12 mouse cellular contexts compared by ENCODE assay signal in genomic region chr17:45226486-45226885, GRCm38 (mm10).
"Had no signal": no experiment of that assay in that cellular context is flagged by ENCODE, and none has a peak within 500 bp of the region (broad histone marks: within the 10 kb centered on the region; RNA-seq: fewer than 3 reads in every experiment).

No protein-coding gene starts in this region.

- DNase-seq: kidney, adult 11 months; left cerebral cortex, postnatal 4 days; lung, postnatal 14 days; midbrain, embryonic 14.5 days had no signal

- H3K4me3 ChIP-seq: layer of hippocampus, adult 2 months; liver, embryonic 12.5 days; lung, embryonic 15.5 days; megakaryocyte, embryonic 14.5 days; myocyte; neural tube, embryonic 15.5 days had no signal

- H3K4me2 ChIP-seq: liver, embryonic 12.5 days; lung, embryonic 15.5 days; neural tube, embryonic 15.5 days had no signal

- H3K9me3 ChIP-seq: liver, embryonic 12.5 days; lung, embryonic 15.5 days; megakaryocyte, embryonic 14.5 days; neural tube, embryonic 15.5 days had no signal

- H3K9ac ChIP-seq: liver, embryonic 12.5 days; lung, embryonic 15.5 days; neural tube, embryonic 15.5 days had no signal

- ATAC-seq: liver, embryonic 12.5 days had no signal

- H3K36me3 ChIP-seq: liver, embryonic 12.5 days; lung, embryonic 15.5 days; neural tube, embryonic 15.5 days had no signal

- H3K27ac ChIP-seq: layer of hippocampus, adult 2 months; liver, embryonic 12.5 days; lung, embryonic 15.5 days; macrophage; neural tube, embryonic 15.5 days; stomach, postnatal 0 days had no signal

- H3K27me3 ChIP-seq: liver, embryonic 12.5 days; lung, embryonic 15.5 days; neural tube, embryonic 15.5 days had no signal

- H3K4me1 ChIP-seq: liver, embryonic 12.5 days; megakaryocyte, embryonic 14.5 days had no signal
